Mouse (Mus musculus) cerebellum, postnatal 10 days (tissue): ENCODE measurements around the gene Bcor.

Experiments used
- DNase-seq, 2 experiments: peaks; one replicate each; pipeline ENCODE4 v3.0.0; 2021; ENCODE audit warnings: mixed read lengths in 2 of 2

Bcor gene

GRCm38 (mm10) chrX:12159981-12160656 lies at the start of gene Bcor:
Bcor (minus strand) TSS chrX:12160355.
- DNase-seq = peak; percentile 38 to 57

GRCm38 (mm10) chrX:12202951-12203350 lies 42.8 kb upstream of the Bcor start:
- DNase-seq = no peak

- no peak for DNase-seq
Observed at GRCm38 (mm10) chrX:12201111-12201510, 41.0 kb upstream of the Bcor start.

GRCm38 (mm10) chrX:12195234-12195919 lies 35.2 kb upstream of the Bcor start:
- peak; percentile 16 to 29 for DNase-seq

DNA sequence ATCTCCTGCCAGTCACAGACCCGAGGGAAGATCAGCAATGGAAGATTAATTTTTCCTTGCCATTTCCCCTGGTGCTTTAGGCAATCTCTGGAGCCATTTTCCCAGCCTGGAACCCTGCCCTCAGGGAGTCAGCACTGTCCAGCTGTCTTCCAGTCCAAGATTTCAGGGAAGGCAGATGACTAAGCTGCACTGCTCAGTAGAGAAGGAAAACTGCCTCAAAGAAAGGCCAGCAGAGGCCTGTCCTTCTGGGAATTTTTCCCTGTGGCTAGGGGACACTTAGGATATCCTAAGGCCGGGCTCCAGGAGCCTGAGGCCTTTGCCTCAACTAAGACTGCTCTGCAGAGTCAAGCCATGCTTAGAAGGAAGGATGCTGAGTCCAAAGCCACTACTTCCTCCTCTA lies 32.2 kb upstream of the Bcor start:
- no peak for DNase-seq

- DNase-seq = no peak
Observed at GRCm38 (mm10) chrX:12189511-12189910, 29.4 kb upstream of the Bcor start.

GRCm38 (mm10) chrX:12175198-12175960 lies 15.2 kb upstream of the Bcor start:
- peak; percentile 35 to 44 for DNase-seq

DNA sequence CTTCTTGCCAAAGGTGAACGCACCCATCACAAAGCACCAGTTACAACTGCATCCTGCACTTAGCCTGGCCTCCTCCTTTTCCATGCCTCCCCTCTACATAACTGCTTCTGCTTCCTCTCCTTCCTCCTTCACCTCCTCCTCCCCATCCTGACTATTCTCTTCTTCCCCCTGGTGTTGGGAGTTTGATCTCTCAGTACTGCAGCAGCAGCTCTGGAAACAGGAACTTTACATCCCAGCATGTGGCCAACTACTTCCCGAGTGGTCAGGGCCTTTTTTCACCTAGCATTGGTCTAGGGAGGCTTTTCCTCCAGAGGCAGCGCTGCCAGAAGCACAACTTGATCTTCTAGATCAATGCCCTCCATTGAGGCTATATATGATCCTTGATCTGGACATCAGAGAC lies 10.0 kb upstream of the Bcor start:
- DNase-seq = no peak

- peak in 1 of 2 experiments; percentile 11 for DNase-seq
Observed at GRCm38 (mm10) chrX:12164591-12165529, 4.7 kb upstream of the Bcor start.

DNA sequence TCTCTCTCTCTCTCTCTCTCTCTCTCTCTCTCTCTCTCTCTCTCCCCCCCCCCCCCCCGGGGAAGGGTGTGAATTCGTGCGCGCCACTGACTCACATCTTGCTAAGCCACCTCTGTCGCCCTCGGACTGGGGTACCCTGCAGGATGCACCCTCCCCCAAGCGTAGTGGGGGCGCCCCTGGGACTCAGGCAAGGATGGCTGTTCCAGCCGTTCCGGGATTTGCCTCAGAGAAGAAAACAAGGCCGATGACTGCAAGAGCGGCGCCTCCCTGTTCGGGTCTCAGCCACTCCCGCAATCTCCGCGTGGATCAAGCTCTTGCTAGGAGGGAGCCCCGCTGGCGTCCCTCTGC lies 647 bp downstream of the Bcor start:
- DNase-seq = peak; percentile 28 to 38

DNA sequence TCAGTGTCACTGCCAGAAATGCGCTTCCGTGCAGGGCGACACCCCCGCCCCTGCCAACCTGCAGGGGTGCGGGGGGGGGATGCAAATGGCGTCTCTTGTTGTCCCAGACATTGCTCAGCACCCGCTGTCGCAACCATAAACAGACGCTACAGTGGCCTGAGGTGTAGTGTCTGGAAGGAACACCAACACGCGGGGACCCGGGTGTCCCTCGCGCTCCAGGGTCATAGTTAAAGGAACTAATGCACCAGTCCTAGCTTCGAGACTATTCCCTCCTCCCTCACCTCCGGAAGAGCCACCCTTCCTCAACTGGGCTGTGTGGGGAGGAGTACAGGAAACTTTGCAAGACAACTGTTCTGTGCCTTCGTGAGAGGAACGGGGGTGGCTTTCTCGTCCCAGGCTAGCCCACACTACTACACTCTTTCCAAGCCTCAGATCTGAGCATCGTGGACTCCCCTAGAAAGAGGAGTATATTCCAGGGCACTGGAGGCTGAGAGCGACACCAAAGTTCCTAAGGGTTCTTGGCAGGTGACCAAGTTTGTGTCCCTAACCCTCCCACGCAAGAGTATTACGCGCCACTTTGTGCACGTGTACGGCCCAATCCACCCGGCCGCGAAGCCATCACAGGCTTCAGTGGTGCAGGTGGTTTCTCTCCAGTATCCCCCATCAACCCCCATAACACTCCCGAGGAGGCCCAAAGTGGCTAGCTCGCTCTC lies 1.2 kb downstream of the Bcor start:
- peak; percentile 17 to 23 for DNase-seq

DNA sequence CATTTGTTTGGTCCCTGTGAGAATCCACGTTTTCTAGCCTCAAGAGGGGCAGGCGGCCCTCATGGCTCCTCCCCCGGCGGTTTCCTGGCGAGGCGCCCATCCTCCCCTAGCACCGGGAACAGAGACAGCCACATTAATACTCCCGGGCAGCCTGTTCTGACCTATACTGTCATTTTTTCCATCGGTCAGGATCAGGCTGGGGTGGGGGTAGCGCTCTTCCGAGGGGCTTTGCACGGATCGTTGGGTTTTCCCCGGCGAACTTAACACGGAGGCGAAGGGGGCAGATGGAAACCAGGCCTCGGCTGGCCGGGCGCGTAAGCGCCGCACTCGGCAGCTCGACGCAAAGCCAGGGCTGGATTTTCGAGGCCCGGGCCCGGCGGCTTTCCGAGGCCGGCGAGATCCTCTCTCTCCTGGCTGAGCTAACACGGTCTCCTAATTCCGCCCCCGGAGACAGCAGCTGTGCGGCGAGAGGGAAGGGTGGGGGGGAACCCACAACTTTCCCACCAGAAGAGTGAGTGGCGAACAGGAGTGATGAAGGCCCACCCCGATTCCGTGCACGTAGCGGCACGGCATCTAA lies 1.8 kb downstream of the Bcor start:
- DNase-seq = peak; percentile 80 to 81

- peak; percentile 20 to 44 for DNase-seq
Observed at GRCm38 (mm10) chrX:12157331-12157930, 2.7 kb downstream of the Bcor start.

DNA sequence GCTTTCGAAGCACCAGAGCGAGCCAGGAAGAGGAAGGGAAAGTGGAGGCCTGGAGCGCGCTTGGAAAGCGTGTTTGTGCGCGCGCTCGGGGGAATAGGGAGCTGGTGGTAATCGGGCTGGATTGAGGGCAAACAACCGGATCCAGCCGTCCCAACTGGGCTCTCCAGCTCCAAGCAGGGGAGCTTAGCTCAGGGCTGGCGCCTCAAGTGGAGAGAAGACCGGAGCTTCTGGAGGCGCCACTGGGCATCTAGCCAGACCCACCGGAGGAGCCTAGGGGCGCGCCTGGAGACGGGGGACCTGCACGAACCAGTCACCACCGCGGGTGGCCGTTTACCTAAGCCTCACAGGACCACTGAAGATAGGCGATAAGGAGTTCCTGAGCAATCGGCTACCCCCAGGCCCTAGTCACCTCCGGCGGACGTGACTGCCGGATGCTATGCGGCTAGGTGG lies 4.3 kb downstream of the Bcor start:
- DNase-seq = peak; percentile 53

GRCm38 (mm10) chrX:12155068-12155840 lies 4.9 kb downstream of the Bcor start:
- no peak for DNase-seq

GRCm38 (mm10) chrX:12153141-12154095 lies 6.7 kb downstream of the Bcor start:
- DNase-seq = peak; percentile 36

DNA sequence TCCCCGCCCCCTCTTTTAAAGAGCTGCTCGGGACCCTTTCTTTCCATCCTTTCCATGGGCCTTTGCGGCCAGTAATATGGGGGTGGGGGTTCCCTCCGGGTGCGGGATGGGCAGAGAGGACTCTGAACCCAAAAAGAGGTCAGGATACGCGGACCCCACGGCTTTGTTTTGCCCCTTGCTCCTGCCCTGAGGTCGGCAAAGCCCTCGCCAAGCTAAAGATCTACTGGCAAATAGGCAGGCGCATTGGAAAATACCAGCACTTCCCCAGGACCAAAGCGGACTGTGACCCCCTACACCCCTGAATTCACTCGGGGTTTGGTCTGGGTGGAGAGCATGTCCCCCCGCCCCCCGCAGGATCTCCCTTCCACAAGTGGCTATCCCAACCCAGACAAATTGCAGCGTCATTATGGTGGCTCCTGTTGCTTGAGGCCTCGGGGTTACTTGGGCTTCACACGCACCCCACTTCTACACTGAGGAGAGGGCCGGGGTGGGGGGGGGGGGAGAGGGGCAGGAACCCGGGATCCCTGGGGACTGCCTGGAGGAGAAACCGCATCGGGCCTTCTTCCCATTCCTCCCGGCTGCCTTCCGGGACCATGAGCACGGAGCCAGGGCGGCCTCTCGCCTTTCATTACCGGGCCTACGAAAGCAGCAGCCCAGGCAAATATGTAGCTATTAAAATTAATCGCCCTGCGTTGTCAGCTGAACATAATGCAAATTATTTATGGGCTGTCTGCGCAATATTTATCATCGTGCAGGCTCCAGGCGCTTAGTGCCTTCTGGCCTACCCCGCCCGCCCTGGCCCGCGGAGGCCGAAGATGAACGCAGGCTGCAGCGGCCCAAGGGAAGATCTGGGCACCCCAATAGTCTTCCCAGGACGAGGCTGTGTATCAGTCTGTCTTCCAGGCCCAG lies 7.9 kb downstream of the Bcor start:
- DNase-seq = peak; percentile 6 to 19
